Mouse (Mus musculus) heart, embryonic 12.5 days (tissue): Measurements from ENCODE around the gene Cep41. TPM values are rescaled to one million over a fixed set of nuclear protein-coding genes. Genes with fewer than 3 reads are reported as not detected.
A peak's percentile ranks its signal among the peaks of the same experiment; 100 is the strongest.

Source experiments
- ATAC-seq: fragments of 200-750 bp; cut with Nextera tagmentation; 2 replicates; pipeline ENCODE4 v1.8.0; 2017; ENCODE audit warnings: moderate TSS enrichment, moderate library complexity; ENCODE audit not compliant: insufficient number of reproducible peaks, low FRiP score
- H3K27ac ChIP-seq: fragments of 300-500 bp; sonication (generic); 2 replicates; pipeline ENCODE4 v1.5.1; 2016; ENCODE audit warnings: mild to moderate bottlenecking, moderate library complexity; ENCODE audit not compliant: poor library complexity, severe bottlenecking
- H3K27me3 ChIP-seq: fragments of 300-500 bp; sonication (generic); replicated peaks from 2 replicates; pipeline ENCODE4 v1.6.1; 2016; ENCODE audit warnings: mild to moderate bottlenecking, moderate library complexity
- H3K36me3 ChIP-seq: fragments of 300-500 bp; sonication (generic); 2 replicates; pipeline ENCODE4 v1.6.1; 2016; ENCODE audit warnings: mild to moderate bottlenecking, moderate library complexity
- H3K4me1 ChIP-seq: fragments of 300-500 bp; sonication (generic); replicated peaks from 2 replicates; pipeline ENCODE4 v1.6.1; 2016; ENCODE audit warnings: mild to moderate bottlenecking
- H3K4me2 ChIP-seq: fragments of 300-500 bp; sonication (generic); 2 replicates; pipeline ENCODE4 v1.6.1; 2016; ENCODE audit warnings: mild to moderate bottlenecking, moderate library complexity
- H3K4me3 ChIP-seq: fragments of 300-500 bp; sonication (generic); 2 replicates; pipeline ENCODE4 v1.5.1; 2016; ENCODE audit warnings: mild to moderate bottlenecking
- H3K9ac ChIP-seq: fragments of 300-500 bp; sonication (generic); 2 replicates; pipeline ENCODE4 v1.6.1; 2016; ENCODE audit warnings: mild to moderate bottlenecking, moderate library complexity
- H3K9me3 ChIP-seq: fragments of 300-500 bp; sonication (generic); replicated peaks from 2 replicates; pipeline ENCODE4 v1.6.1; 2016; ENCODE audit warnings: mild to moderate bottlenecking, moderate library complexity
- WGBS: fragments of 180-500 bp; shearing (Covaris S2); methylation state at CpG from one replicate; pipeline ENCODE4 v1.1.7; 2016; 5-methylcytosine and 5-hydroxymethylcytosine counted together
- polyA plus RNA-seq: library from polyadenylated mRNA; unstranded; fragments of >200 nt; fragmentation: Nextera tagmentation; extraction: Ambion mirVana; gene quantifications from 2 replicates; pipeline ENCODE4 v1.2.1, GENCODE M21; 2016

Cep41 gene
- polyA plus RNA-seq, 1 experiment from 2014 or later: 11.9 TPM

DNA sequence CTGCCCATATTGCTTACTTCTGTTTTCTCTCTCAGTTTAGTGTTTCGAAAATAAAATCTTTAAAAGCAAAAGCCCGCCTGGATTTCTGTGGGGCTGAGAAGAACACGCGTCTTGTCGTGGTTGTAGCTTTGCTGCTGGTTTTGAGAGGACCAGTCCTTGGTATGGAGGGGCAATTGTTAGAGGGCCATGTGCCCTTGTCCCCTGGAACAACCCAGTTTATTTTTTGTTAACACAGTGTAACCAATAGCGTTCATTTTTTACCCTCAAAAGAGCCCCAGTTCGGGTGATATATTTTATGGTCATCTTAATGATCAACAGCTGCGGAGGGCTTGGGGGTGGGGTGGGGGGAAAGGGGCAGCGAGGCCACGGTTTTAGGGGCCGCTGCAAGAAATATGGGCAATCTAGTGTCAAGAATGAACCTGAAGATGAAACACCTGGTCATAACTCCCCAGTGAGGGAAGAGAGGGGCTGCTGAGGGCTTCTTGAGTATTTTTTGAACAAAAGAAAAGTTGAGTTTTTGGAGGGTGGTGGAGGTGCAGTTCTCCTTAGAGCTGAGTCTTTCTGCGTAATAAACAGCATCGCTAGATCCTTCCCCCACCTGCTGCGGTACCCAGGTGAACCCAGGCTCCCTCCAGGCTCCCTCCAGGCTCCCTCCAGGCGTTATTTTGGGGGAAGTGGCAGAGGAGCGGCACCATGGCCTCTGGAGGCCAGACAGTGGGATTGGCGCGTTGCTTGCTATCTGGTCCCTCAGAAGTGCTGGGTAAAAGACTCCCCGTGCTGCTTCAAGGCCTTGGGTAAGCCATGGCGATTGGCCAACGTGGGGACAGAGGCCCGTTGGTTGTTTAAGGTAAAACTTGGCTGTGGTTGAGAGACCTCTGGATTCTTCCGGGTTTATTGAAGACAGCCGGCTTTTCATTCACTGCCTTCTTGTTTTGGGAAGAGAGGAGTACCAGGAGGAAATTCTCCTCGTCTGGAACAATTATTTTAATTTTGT, 17.1 kb upstream of the Cep41 start:
- Histone ChIP-seq H3K4me3 (no peak overlapping the region), H3K27ac (no peak overlapping the region), H3K9me3 (no peaks in the 10 kb centered on the region), H3K27me3 (no peaks in the 10 kb centered on the region), H3K4me2 (no peak overlapping the region), H3K4me1 (peaks cover 9% of the 10 kb centered on the region), H3K9ac (no peak overlapping the region), H3K36me3 (no peaks in the 10 kb centered on the region)
- ATAC-seq: no peak
- WGBS: 59% methylated on average over 25 of the region's 25 CpGs

DNA sequence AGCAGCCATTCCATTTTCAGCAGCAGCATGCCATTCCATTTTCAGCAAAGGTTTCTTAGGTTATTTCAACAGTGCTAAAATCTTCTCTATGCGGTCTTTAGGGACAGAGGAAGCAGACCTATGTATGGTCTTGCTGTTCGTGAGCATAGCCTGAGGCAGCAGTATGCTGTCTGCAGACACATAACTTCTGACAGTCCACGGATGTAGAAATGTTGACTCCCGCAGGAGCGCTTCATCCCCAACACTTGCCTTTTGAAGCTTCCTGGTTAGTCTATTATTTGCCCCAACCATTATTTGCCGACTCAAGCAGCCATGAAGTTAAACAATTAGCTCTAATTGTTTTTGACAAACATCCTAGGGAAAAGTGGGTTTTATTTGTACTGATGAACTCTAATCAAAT, 15.6 kb upstream of the Cep41 start:
- Histone ChIP-seq H3K9ac (no peak overlapping the region), H3K9me3 (no peaks in the 10 kb centered on the region), H3K27ac (no peak overlapping the region), H3K36me3 (no peaks in the 10 kb centered on the region), H3K27me3 (no peaks in the 10 kb centered on the region), H3K4me3 (no peak overlapping the region), H3K4me2 (no peak overlapping the region), H3K4me1 (peaks cover 15% of the 10 kb centered on the region)
- no peak for ATAC-seq
- WGBS: 74% methylated on average over 6 of the region's 6 CpGs

DNA sequence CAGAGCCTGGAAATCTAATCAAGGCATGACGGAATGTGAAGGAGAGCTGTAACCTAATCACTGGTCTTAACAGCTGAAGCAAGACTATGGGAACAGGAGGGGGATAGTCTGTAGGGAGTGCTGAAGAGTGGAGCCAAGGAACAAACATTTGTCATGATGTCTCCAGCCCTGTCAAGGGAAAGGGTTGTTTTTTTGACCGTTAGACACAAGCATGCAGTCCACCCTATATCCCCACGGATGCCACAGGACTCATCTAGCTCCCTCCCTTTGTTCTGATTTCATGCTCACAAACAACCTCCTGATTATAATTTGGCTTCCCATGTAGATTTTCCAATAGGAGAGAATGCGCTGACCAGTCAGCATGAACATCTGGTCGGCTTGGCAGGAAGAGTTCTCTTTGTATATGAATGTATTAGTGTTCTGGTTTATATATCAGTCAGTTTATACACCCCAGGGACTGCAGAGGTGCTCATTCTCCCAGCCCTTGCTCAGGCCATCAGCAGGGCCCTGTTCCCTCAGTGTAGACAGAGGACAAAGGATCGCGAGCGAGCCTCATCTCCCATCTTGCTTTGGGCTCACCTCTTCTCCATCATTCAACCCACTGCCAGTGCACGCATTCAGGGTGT, 10.5 kb upstream of the Cep41 start:
- ATAC-seq: no peak
- WGBS: 62% methylated on average over 9 of the region's 9 CpGs
- Histone ChIP-seq H3K4me2 (no peak overlapping the region), H3K4me1 (peaks cover 32% of the 10 kb centered on the region), H3K27me3 (no peaks in the 10 kb centered on the region), H3K36me3 (no peaks in the 10 kb centered on the region), H3K9ac (no peak overlapping the region), H3K27ac (peak overlapping the region; percentile 44; the same call in 1 of the 2 replicates), H3K9me3 (no peaks in the 10 kb centered on the region), H3K4me3 (no peak overlapping the region)

DNA sequence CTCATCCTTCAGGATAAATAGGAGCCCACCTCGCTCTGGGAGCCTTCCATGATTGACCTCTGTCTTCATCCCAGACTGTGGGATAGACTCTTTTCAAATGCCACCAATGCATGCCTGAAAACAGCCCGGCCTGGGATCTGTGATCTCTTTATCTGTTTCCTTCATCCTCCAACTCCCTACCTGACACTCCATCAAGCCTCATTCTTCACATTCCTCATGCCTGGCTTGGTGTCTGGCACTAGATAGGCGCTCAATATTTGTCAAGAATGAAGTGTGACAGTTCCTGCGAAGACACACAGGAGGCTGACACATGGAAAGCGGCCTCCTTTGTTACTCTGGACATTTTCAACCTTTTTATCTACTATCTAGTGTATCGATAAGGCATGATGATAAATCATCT, 9.9 kb upstream of the Cep41 start:
- Histone ChIP-seq H3K4me1 (peaks cover 32% of the 10 kb centered on the region), H3K4me2 (no peak overlapping the region), H3K4me3 (no peak overlapping the region), H3K9me3 (no peaks in the 10 kb centered on the region), H3K27me3 (no peaks in the 10 kb centered on the region), H3K36me3 (no peaks in the 10 kb centered on the region), H3K27ac (no peak overlapping the region), H3K9ac (no peak overlapping the region)
- ATAC-seq: no peak
- WGBS: 29% methylated on average over 6 of the region's 6 CpGs

GRCm38 (mm10) chr6:30702881-30703280, 9.3 kb upstream of the Cep41 start:
- no peak for ATAC-seq
- Histone ChIP-seq H3K9me3 (no peaks in the 10 kb centered on the region), H3K9ac (no peak overlapping the region), H3K4me2 (no peak overlapping the region), H3K27ac (no peak overlapping the region), H3K27me3 (no peaks in the 10 kb centered on the region), H3K36me3 (no peaks in the 10 kb centered on the region), H3K4me3 (no peak overlapping the region), H3K4me1 (peaks cover 34% of the 10 kb centered on the region)
- WGBS: 84% methylated on average over 6 of the region's 6 CpGs

DNA sequence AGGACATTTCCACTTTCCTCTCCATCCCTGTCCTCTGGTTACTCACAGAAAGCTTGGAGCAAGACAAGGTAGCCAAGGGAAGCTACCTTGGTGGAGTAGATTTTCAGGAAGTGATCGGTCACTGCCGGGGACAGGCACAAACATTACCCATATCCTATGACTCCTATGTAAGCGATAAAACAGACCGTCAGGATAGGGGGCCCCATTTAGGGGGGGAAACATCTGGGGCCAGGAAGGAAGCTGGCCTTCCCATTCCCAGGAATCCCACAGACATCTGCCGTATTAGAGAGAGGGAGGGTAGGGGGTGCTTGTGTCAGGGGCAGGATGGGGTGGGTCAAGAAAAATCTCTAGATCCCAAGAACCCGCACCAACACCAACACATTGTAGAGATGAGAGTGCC, 6.6 kb upstream of the Cep41 start:
- Histone ChIP-seq H3K4me3 (no peak overlapping the region), H3K27me3 (no peaks in the 10 kb centered on the region), H3K9me3 (no peaks in the 10 kb centered on the region), H3K4me2 (no peak overlapping the region), H3K9ac (no peak overlapping the region), H3K4me1 (peaks cover 39% of the 10 kb centered on the region), H3K27ac (peak overlapping the region; percentile 50), H3K36me3 (no peaks in the 10 kb centered on the region)
- 50% methylated on average over 6 of the region's 6 CpGs for WGBS
- ATAC-seq: peak; percentile 71

DNA sequence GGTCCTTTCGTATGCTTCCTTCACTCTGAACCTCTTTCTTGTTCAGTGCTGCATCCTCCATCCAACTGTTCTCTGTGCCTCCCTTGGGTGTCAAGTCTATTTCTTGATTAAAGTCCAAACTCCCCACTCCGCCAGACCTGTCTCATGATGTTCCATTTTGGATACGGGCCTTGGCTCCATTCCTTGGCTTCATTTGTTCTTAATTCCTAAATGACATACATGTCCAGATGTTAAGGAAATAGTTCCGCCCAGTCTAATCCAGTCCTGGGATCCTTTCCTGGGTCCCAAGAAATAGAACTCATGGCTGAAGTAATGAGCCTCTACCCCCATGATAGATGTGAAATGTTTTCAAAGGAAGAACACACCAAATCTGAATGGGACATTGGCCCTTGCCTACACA, 4.5 kb upstream of the Cep41 start:
- peaks cover 23% of the 10 kb centered on the region for H3K4me1 ChIP-seq
- no peak for ATAC-seq
- H3K9ac ChIP-seq: no peak overlapping the region
- H3K4me2 ChIP-seq: no peak overlapping the region
- H3K4me3 ChIP-seq: no peak overlapping the region
- no peaks in the 10 kb centered on the region for H3K9me3 ChIP-seq
- H3K36me3 ChIP-seq: no peaks in the 10 kb centered on the region
- H3K27me3 ChIP-seq: no peaks in the 10 kb centered on the region
- WGBS: 85% methylated on average over 4 of the region's 4 CpGs
- peak overlapping the region; percentile 85 for H3K27ac ChIP-seq

- H3K4me2 ChIP-seq: no peak overlapping the region
- H3K36me3 ChIP-seq: no peaks in the 10 kb centered on the region
- peak overlapping the region; percentile 85 for H3K27ac ChIP-seq
- no peaks in the 10 kb centered on the region for H3K27me3 ChIP-seq
- 17% methylated on average over 5 of the region's 5 CpGs for WGBS
- H3K9me3 ChIP-seq: no peaks in the 10 kb centered on the region
- H3K4me3 ChIP-seq: no peak overlapping the region
- no peak overlapping the region for H3K9ac ChIP-seq
- peaks cover 27% of the 10 kb centered on the region for H3K4me1 ChIP-seq
- no peak for ATAC-seq
Observed at GRCm38 (mm10) chr6:30697464-30697863, 3.9 kb upstream of the Cep41 start.

DNA sequence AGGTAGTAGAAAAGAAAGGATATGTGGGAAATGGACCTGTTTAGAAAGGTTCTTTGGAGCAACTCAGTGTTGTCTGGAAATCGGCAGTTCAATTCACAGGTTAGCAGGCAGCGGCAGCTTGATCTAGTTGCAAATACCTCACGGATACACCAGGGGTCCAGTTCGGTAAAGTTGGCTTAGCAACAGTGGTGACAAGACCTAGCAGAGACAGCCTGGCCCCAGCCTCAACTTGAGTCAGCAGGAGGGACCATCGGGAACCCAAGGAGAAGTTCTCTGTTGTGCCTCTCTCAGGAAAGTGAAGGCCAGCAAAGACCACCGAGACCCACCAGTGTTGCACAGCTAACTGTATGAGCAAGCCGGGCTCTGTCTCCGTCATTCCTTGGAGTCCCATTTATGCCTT, 1.6 kb upstream of the Cep41 start:
- H3K36me3 ChIP-seq: no peaks in the 10 kb centered on the region
- H3K4me2 ChIP-seq: no peak overlapping the region
- peaks cover 20% of the 10 kb centered on the region for H3K4me1 ChIP-seq
- ATAC-seq: no peak
- H3K9me3 ChIP-seq: no peaks in the 10 kb centered on the region
- 82% methylated on average over 8 of the region's 8 CpGs for WGBS
- H3K9ac ChIP-seq: no peak overlapping the region
- no peak overlapping the region for H3K27ac ChIP-seq
- H3K27me3 ChIP-seq: no peaks in the 10 kb centered on the region
- no peak overlapping the region for H3K4me3 ChIP-seq

- H3K9ac ChIP-seq: no peak overlapping the region
- peaks cover 12% of the 10 kb centered on the region for H3K4me1 ChIP-seq
- 52% methylated on average over 6 of the region's 6 CpGs for WGBS
- no peaks in the 10 kb centered on the region for H3K27me3 ChIP-seq
- H3K27ac ChIP-seq: peak overlapping the region; percentile 91; the same call in 1 of the 2 replicates
- ATAC-seq: no peak
- H3K4me3 ChIP-seq: peak overlapping the region; percentile 64; the same call in 1 of the 2 replicates
- no peaks in the 10 kb centered on the region for H3K36me3 ChIP-seq
- no peaks in the 10 kb centered on the region for H3K9me3 ChIP-seq
- H3K4me2 ChIP-seq: peak overlapping the region; percentile 70
Observed at GRCm38 (mm10) chr6:30694209-30694608, 660 bp upstream of the Cep41 start.

DNA sequence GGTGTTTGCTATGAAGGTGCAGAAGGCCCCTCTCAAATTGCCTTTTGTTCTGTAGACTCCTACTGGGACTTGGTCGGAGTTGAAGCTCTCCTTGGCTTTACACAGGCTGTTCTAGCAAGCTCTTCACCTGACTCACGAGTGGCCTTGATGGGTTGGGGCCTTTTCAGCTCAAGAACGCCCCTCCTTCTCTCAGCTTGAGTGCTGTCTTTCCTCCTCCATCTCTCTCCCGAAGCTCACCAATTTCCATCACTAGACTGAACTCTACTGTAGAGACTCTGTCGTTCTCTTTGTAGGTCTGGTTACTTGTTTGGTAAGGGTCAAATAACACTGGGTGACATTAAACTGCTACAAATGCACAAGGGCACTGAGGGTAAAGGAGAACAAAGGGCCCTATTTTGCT, 723 bp downstream of the Cep41 start:
- H3K9ac ChIP-seq: peak overlapping the region; percentile 78
- no peaks in the 10 kb centered on the region for H3K9me3 ChIP-seq
- H3K27me3 ChIP-seq: no peaks in the 10 kb centered on the region
- peaks cover 10% of the 10 kb centered on the region for H3K4me1 ChIP-seq
- WGBS: 78% methylated on average over 5 of the region's 5 CpGs
- H3K4me3 ChIP-seq: peak overlapping the region; percentile 64
- H3K4me2 ChIP-seq: peak overlapping the region; percentile 70
- peak overlapping the region; percentile 91 for H3K27ac ChIP-seq
- ATAC-seq: no peak
- no peaks in the 10 kb centered on the region for H3K36me3 ChIP-seq
